Mouse (Mus musculus): ENCODE measurements around the gene Pramel7.

DNA sequence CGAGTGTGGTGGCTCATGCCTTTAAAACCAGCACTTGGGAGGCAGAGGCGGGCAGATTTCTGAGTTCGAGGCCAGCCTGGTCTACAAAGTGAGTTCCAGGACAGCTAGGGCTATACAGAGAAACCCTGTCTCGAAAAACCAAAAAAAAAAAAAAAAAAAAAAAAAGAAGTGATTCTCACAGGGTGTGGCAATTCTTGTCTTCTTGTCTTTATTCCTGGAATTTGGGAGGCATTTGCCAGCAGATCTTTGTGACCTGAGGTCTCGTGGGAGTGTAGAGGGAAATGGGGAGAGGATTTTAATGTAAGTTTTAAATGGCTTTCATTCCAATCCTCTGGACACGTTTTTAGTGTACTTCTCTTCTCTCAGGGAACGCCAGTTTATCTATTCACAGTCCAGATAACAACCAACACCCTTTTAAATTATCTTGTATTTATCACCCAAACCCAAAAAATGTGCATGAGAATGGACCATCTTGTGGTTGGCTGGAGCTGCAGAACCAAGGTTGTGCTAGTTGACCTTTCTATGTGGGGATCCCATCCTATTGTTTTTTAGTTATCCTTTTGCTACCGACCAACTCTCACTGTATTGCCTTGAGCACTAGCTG is 18.7 kb upstream of the Pramel7 start:
- TF ChIP-seq CTCF (IDR thresholded peaks at IDR 0.05; ENCODE audit: extremely low read depth, insufficient read depth, low read length): no peak
- no peak for TF ChIP-seq POLR2A (IDR thresholded peaks at IDR 0.05; ENCODE audit: extremely low read depth, insufficient read depth, low read length)
